Mouse (Mus musculus) neural tube, embryonic 14.5 days (tissue): ENCODE measurements around the gene Rere. TPM values are rescaled to one million over a fixed set of nuclear protein-coding genes. Genes with fewer than 3 reads are reported as not detected.
A peak's percentile ranks its signal among the peaks of the same experiment; 100 is the strongest.
"Not testable (repeated sequence)": the region's sequence is repeated elsewhere in the genome, so short reads cannot be mapped to it uniquely, and the experiment has no call there.

ENCODE experiments used
- ATAC-seq: fragments of 200-750 bp; cut with Nextera tagmentation; 2 replicates; pipeline ENCODE4 v1.8.0; 2017; ENCODE audit warnings: low read depth, mild to moderate bottlenecking, moderate TSS enrichment, moderate library complexity
- H3K27ac ChIP-seq: fragments of 300-500 bp; sonication (generic); 2 replicates; pipeline ENCODE4 v1.5.1; 2014; ENCODE audit warnings: low read depth, mild to moderate bottlenecking, control low read depth, low read length, moderate library complexity, mixed read lengths
- H3K27me3 ChIP-seq: fragments of 300-500 bp; sonication (generic); 2 replicates; pipeline ENCODE4 v1.6.1; 2014; ENCODE audit warnings: low read length; ENCODE audit not compliant: control insufficient read depth, insufficient read depth
- H3K36me3 ChIP-seq: fragments of 300-500 bp; sonication (generic); 2 replicates; pipeline ENCODE4 v1.6.1; 2014; ENCODE audit warnings: low read length, mixed read lengths; ENCODE audit not compliant: control insufficient read depth, insufficient read depth
- H3K4me1 ChIP-seq: fragments of 300-500 bp; sonication (generic); 2 replicates; pipeline ENCODE4 v1.6.1; 2014; ENCODE audit warnings: low read length; ENCODE audit not compliant: control insufficient read depth, insufficient read depth
- H3K4me2 ChIP-seq: fragments of 300-500 bp; sonication (generic); 2 replicates; pipeline ENCODE4 v1.6.1; 2014; ENCODE audit warnings: mild to moderate bottlenecking, low read depth, low read length, control low read depth
- H3K4me3 ChIP-seq: fragments of 300-500 bp; sonication (generic); 2 replicates; pipeline ENCODE4 v1.5.1; 2014; ENCODE audit warnings: low read depth, low read length, control low read depth, mixed read lengths
- H3K9ac ChIP-seq: fragments of 300-500 bp; sonication (generic); replicated peaks from 2 replicates; pipeline ENCODE4 v1.6.1; 2014; ENCODE audit warnings: low read depth, mild to moderate bottlenecking, control low read depth, low read length, mixed read lengths
- H3K9me3 ChIP-seq: fragments of 300-500 bp; sonication (generic); 2 replicates; pipeline ENCODE4 v1.6.1; 2016; ENCODE audit warnings: low read length; ENCODE audit not compliant: control insufficient read depth
- WGBS: fragments of 180-500 bp; shearing (Covaris S2); extraction: QIAGEN DNeasy Blood & Tissue Kit; methylation state at CpG from one replicate; pipeline ENCODE4 v1.1.7; 2014; 5-methylcytosine and 5-hydroxymethylcytosine counted together
- polyA plus RNA-seq: library from polyadenylated mRNA; unstranded; fragments of >200 nt; fragmentation: Nextera tagmentation; extraction: Ambion mirVana; gene quantifications from 2 replicates; pipeline ENCODE4 v1.2.1, GENCODE M21; 2014

Gene Rere
- polyA plus RNA-seq, 1 experiment from 2014 or later, result 50.7 TPM

- peaks cover 7% of the 10 kb centered on the region; the same call in 1 of the 2 replicates for H3K4me1 ChIP-seq
- no peak overlapping the region for H3K4me3 ChIP-seq
- H3K36me3 ChIP-seq, result no peaks in the 10 kb centered on the region
- H3K9me3 ChIP-seq, result no peaks in the 10 kb centered on the region
- H3K4me2 ChIP-seq, result no peak overlapping the region
- H3K9ac ChIP-seq, result no peak overlapping the region
- no peak for ATAC-seq
- no peaks in the 10 kb centered on the region for H3K27me3 ChIP-seq
- WGBS, result 39% methylated on average over 7 of the region's 7 CpGs
- no peak overlapping the region for H3K27ac ChIP-seq
Observed at GRCm38 (mm10) chr4:150260111-150260510, 21.3 kb upstream of the Rere start.

- 33% methylated on average over 6 of the region's 6 CpGs for WGBS
- Histone ChIP-seq H3K4me3 (no peak overlapping the region), H3K4me2 (no peak overlapping the region), H3K36me3 (no peaks in the 10 kb centered on the region), H3K4me1 (peaks cover 5% of the 10 kb centered on the region; the same call in 1 of the 2 replicates), H3K27me3 (no peaks in the 10 kb centered on the region), H3K27ac (no peak overlapping the region), H3K9me3 (no peaks in the 10 kb centered on the region), H3K9ac (no peak overlapping the region)
- no peak for ATAC-seq
Observed at GRCm38 (mm10) chr4:150260745-150261144, 20.7 kb upstream of the Rere start.

DNA sequence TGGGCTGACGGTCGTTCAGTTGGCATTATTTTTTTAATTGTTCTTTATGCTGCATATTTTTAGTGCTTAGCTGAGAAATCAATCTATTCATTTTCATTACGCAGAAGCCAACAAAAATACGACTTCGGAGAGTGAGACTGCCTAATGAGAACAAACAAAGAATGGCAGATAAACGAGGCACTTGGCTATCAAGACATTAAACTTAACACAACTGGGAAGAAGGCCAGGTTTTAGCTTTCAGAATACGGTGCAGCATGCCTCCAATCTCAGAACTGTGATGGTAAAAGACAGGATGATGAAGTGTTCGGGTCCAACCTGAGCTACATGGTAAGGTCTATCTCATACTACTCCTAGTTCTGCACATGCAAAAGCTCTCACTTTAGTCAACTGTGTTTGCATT, 19.1 kb upstream of the Rere start:
- no peak overlapping the region for H3K4me3 ChIP-seq
- 52% methylated on average over 8 of the region's 8 CpGs for WGBS
- H3K4me1 ChIP-seq, result peaks cover 5% of the 10 kb centered on the region; the same call in 1 of the 2 replicates
- no peak overlapping the region; the same call in 1 of the 2 replicates for H3K27ac ChIP-seq
- H3K36me3 ChIP-seq, result no peaks in the 10 kb centered on the region
- H3K4me2 ChIP-seq, result no peak overlapping the region
- H3K9ac ChIP-seq, result no peak overlapping the region
- no peaks in the 10 kb centered on the region for H3K27me3 ChIP-seq
- no peaks in the 10 kb centered on the region for H3K9me3 ChIP-seq
- ATAC-seq, result no peak

DNA sequence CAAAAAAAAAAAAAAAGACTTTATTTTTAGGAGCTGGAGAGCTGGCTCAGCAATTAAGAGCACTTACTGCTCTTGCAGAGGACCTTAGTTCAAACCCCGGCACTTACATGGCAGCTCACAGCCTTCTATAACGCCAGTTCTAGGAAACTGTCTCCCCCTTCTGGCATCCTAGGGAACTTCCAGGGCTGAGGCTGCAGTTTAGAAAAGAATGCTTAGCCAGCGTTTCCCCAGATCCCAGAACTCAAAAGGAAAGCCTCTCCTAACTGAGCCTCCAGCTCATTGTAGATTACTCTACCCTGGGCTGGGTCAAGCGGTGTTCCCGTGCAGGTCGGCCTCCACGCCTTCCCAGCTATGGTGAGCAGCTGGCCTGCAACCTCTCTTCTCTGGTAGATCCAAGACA, 16.5 kb upstream of the Rere start:
- Histone ChIP-seq H3K27ac (no peak overlapping the region), H3K4me3 (no peak overlapping the region), H3K36me3 (no peaks in the 10 kb centered on the region), H3K4me1 (0 out of 2 replicates have a peak, but pooled peaks cover 7% of the 10 kb centered on the region), H3K4me2 (no peak overlapping the region), H3K27me3 (no peaks in the 10 kb centered on the region), H3K9ac (no peak overlapping the region), H3K9me3 (no peaks in the 10 kb centered on the region)
- 55% methylated on average over 7 of the region's 7 CpGs for WGBS
- ATAC-seq, result no peak

GRCm38 (mm10) chr4:150265471-150265870, 16.0 kb upstream of the Rere start:
- H3K36me3 ChIP-seq, result no peaks in the 10 kb centered on the region
- no peak overlapping the region for H3K9ac ChIP-seq
- no peaks in the 10 kb centered on the region for H3K9me3 ChIP-seq
- no peaks in the 10 kb centered on the region for H3K27me3 ChIP-seq
- H3K4me1 ChIP-seq, result 0 out of 2 replicates have a peak, but pooled peaks cover 7% of the 10 kb centered on the region
- no peak overlapping the region for H3K27ac ChIP-seq
- H3K4me3 ChIP-seq, result no peak overlapping the region
- ATAC-seq, result no peak
- WGBS, result 70% methylated on average over 5 of the region's 5 CpGs
- no peak overlapping the region for H3K4me2 ChIP-seq

GRCm38 (mm10) chr4:150266655-150267223, 14.7 kb upstream of the Rere start:
- H3K4me3 ChIP-seq, result no peak overlapping the region
- H3K4me1 ChIP-seq, result 0 out of 2 replicates have a peak, but pooled peaks cover 5% of the 10 kb centered on the region
- H3K27me3 ChIP-seq, result no peaks in the 10 kb centered on the region
- no peaks in the 10 kb centered on the region for H3K36me3 ChIP-seq
- peak overlapping the region; percentile 14; the same call in 1 of the 2 replicates for H3K4me2 ChIP-seq
- 60% methylated on average over 21 of the region's 21 CpGs for WGBS
- no peak for ATAC-seq
- peak overlapping the region; percentile 57 for H3K27ac ChIP-seq
- no peaks in the 10 kb centered on the region for H3K9me3 ChIP-seq
- no peak overlapping the region for H3K9ac ChIP-seq

DNA sequence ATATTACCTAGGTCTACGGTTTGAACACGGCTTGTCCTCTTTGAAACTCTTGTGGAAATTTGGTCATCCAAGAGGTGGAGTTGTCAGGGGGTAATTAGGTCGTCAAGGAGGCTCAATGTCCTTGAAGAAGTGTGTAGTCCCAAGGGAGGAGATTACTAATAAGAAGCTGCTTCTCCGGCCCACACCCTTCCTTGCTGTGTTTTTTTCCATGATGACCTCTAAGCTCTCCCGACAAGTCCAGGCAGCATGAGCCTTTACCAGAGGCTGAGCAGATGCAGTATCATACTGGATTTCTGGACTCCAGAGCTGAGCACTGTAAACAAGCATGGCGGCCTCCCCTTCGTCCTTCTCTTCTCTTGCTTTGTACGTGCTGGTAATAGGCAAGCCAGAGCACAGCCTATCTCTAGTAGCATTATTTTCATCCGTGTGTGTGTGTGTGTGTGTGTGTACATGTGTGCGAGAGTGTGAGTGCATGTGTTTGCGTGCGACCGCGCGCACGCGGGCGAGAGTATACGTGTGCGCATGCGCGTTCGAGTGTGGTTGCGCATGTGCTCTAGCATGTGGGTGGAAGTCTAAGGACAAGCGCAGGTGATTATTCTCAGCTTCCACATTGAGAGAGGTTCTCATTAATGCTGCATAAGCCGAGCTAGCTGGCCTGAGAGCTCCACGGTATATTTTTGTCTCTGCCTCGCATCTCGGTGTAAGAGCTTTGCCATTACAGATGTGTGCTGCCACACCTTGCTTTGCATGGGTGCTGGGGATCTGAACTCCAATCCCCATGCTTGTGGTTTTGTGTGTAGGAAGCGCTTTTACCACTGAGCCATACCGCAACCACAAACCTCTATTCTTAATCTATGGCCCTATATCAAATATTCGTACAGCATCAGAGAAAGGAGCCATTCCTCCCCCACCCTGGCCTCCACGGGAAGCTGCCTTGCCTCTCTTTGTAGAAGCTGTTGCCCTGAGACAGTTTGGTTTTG, 12.5 kb upstream of the Rere start:
- no peak overlapping the region for H3K9ac ChIP-seq
- no peak for ATAC-seq
- H3K27me3 ChIP-seq, result no peaks in the 10 kb centered on the region
- H3K27ac ChIP-seq, result no peak overlapping the region
- H3K9me3 ChIP-seq, result no peaks in the 10 kb centered on the region
- 88% methylated on average over 33 of the region's 33 CpGs for WGBS
- H3K4me3 ChIP-seq, result no peak overlapping the region
- H3K36me3 ChIP-seq, result no peaks in the 10 kb centered on the region
- H3K4me1 ChIP-seq, result peaks cover 20% of the 10 kb centered on the region
- H3K4me2 ChIP-seq, result no peak overlapping the region

DNA sequence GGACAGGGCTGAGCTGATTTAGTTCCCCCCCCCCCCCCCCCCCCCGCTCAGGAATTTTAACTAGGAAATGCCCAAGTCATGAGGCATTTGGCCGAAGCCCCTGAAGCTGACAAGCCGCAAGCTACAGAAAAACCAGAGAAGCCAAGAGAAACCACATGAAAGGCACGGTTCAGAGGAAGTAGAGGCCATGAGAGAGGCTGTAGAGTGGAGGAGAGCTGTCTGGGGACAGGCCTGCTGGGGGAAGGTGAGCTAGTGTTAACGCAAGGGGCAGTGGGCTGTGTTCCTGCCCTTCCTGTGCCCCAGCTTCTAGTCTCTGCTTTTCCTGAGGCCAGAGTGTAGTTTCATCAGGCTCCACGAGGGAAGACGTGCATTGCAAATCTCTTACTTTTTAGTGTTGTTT, 11.8 kb upstream of the Rere start:
- 49% methylated on average over 6 of the region's 7 CpGs for WGBS
- H3K36me3 ChIP-seq, result no peaks in the 10 kb centered on the region
- H3K9ac ChIP-seq, result 0 out of 2 replicates have a peak overlapping the region, but pooled peaks have one; percentile 11
- ATAC-seq, result no peak
- peaks cover 20% of the 10 kb centered on the region for H3K4me1 ChIP-seq
- no peaks in the 10 kb centered on the region for H3K9me3 ChIP-seq
- H3K4me2 ChIP-seq, result no peak overlapping the region
- H3K27ac ChIP-seq, result no peak overlapping the region
- no peaks in the 10 kb centered on the region for H3K27me3 ChIP-seq
- H3K4me3 ChIP-seq, result no peak overlapping the region

DNA sequence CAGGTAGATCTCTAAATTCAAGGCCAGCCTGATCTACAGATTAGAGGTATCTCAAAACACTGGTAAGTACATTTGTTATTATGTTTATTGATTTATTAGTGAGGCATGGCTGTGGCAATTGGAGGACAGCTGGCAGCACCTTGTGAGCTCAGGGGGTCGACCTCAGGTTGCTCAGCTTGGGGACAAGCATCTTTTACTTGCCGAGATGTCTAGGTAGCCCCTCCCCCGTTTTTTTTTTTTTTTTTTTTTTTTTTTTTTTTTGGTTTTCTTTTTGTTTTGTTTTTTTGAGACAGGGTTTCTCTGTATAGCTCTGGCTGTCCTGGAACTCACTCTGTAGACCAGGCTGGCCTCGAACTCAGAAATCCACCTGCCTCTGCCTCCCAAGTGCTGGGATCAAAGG, 10.7 kb upstream of the Rere start:
- not testable (repeated sequence) for H3K4me2 ChIP-seq, H3K4me3 ChIP-seq, H3K27ac ChIP-seq, H3K27me3 ChIP-seq, H3K9ac ChIP-seq, H3K9me3 ChIP-seq, H3K36me3 ChIP-seq, ATAC-seq
- peaks cover 20% of the 10 kb centered on the region for H3K4me1 ChIP-seq
- 77% methylated on average over 4 of the region's 4 CpGs for WGBS
